Mouse (Mus musculus): ENCODE results near the gene Mapk9.
A peak's percentile ranks its signal among the peaks of the same experiment; 100 is the strongest.

The Mapk9 gene

GRCm38 (mm10) chr11:49841886-49842285, 4.7 kb upstream of the Mapk9 start:
- no peak for DNase-seq

- no peak for DNase-seq
These were observed 3.8 kb upstream of the Mapk9 start for GRCm38 (mm10) chr11:49842718-49843117.

- no peak for DNase-seq
These were observed 2.2 kb upstream of the Mapk9 start for GRCm38 (mm10) chr11:49844311-49844710.

GRCm38 (mm10) chr11:49844969-49845368, 1.6 kb upstream of the Mapk9 start:
- DNase-seq: peak; percentile 62

GRCm38 (mm10) chr11:49845958-49846357, 593 bp upstream of the Mapk9 start:
- DNase-seq: no peak

- peak; percentile 28 for DNase-seq
These were observed 690 bp downstream of the Mapk9 start for GRCm38 (mm10) chr11:49847071-49847810.

- no peak for DNase-seq
These were observed 1.2 kb downstream of the Mapk9 start for GRCm38 (mm10) chr11:49847811-49848078.

- DNase-seq: no peak
These were observed 1.7 kb downstream of the Mapk9 start for GRCm38 (mm10) chr11:49848080-49848815.

GRCm38 (mm10) chr11:49850331-49850730, 3.8 kb downstream of the Mapk9 start:
- DNase-seq: no peak

GRCm38 (mm10) chr11:49855144-49855543, 8.6 kb downstream of the Mapk9 start:
- no peak for DNase-seq

- no peak for DNase-seq
These were observed 14.6 kb downstream of the Mapk9 start for GRCm38 (mm10) chr11:49861139-49861538.

- DNase-seq: no peak
These were observed 17.4 kb downstream of the Mapk9 start for GRCm38 (mm10) chr11:49863926-49864325.

- no peak for DNase-seq
These were observed 20.8 kb downstream of the Mapk9 start for GRCm38 (mm10) chr11:49867320-49867719.

- DNase-seq: peak; percentile 49
These were observed 23.2 kb downstream of the Mapk9 start for GRCm38 (mm10) chr11:49869762-49870161.

- DNase-seq: peak; percentile 41
These were observed 25.4 kb downstream of the Mapk9 start for GRCm38 (mm10) chr11:49871914-49872313.

- DNase-seq: no peak
These were observed 26.2 kb downstream of the Mapk9 start for GRCm38 (mm10) chr11:49872779-49873178.

GRCm38 (mm10) chr11:49876948-49877817, 30.6 kb downstream of the Mapk9 start:
- peak; percentile 46 for DNase-seq

GRCm38 (mm10) chr11:49879950-49880642, 33.5 kb downstream of the Mapk9 start:
- no peak for DNase-seq

GRCm38 (mm10) chr11:49883394-49883793, 36.8 kb downstream of the Mapk9 start:
- DNase-seq: no peak

GRCm38 (mm10) chr11:49888469-49888868, 41.9 kb downstream of the Mapk9 start:
- DNase-seq: no peak

- DNase-seq: no peak
These were observed 45.4 kb downstream of the Mapk9 start for GRCm38 (mm10) chr11:49891993-49892392.

- DNase-seq: no peak
These were observed 47.3 kb downstream of the Mapk9 start for GRCm38 (mm10) chr11:49893806-49894205.

All from right cerebral cortex, adult 18-20 months (tissue).